Mouse (Mus musculus): ENCODE measurements around the gene Mex3d. TPM values are rescaled to one million over a fixed set of nuclear protein-coding genes. Genes with fewer than 3 reads are reported as not detected.
"Not testable (repeated sequence)": the region's sequence is repeated elsewhere in the genome, so short reads cannot be mapped to it uniquely, and the experiment has no call there.

The Mex3d gene
- polyA plus RNA-seq, 1 experiment: 13.4 TPM

DNA sequence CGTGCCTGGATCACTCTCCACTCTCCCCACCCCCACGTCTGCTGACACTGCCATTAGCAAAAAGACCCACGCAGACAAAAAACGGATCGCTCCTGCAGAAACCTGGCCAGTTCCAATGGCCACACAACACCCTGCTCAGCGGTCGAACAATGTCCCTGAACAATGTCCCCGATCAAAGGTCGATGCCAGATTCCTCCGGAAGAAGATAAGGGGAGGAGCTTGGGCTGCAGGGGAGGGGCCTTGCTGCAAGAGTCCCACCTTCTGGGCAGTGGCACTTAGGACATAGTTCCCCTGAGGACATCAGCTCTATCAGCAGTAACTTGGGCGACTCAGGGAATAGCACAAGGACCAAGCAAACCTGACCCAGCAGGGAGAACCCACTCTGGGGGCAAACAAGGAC lies 35.6 kb downstream of the Mex3d start:
- TF ChIP-seq CTCF (IDR thresholded peaks at IDR 0.05; ENCODE audit: extremely low read depth, insufficient read depth, insufficient read length, insufficient replicate concordance) (no peak), POLR2A (IDR thresholded peaks at IDR 0.05; ENCODE audit: low read depth, low read length) (no peak)
- no peak overlapping the region for H3K27ac ChIP-seq (ENCODE audit: insufficient read depth, low read length)
- H3K4me1 ChIP-seq (ENCODE audit: control insufficient read depth, insufficient read depth, insufficient read length): peaks cover 6% of the 10 kb centered on the region; the same call in 1 of the 2 replicates
- WGBS: 39% methylated on average over 11 of the region's 11 CpGs
- no peak for DNase-seq (ENCODE audit: low read depth in 1 of 2, low spot score in 2 of 2)
- H3K27me3 ChIP-seq (ENCODE audit: control insufficient read depth, insufficient read depth, low read length): peaks cover 23% of the 10 kb centered on the region
- no peak overlapping the region for H3K4me3 ChIP-seq (ENCODE audit: extremely low read depth, insufficient read depth, insufficient read length)
- no peaks in the 10 kb centered on the region for H3K36me3 ChIP-seq (ENCODE audit: control insufficient read depth, insufficient read depth, low read length)

DNA sequence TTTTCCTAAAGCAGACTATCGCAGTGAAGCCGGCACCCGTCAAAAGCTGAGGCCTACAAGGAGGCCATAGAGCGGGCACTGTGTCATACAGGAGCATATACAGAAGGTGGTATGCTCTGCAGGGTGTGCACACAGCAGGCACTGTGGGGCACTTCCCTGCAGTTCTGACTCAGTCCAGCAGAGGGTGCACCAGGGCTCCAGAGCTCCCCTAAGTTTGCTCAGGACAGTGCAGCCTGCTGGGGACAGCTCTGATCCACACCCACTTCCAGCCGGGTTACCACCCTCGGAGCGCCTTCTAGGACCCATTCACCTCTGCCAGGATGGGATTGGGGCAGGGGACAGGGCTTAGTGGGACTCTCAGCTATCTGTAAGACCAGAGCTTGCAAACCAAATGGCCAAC lies 37.2 kb downstream of the Mex3d start:
- 2% methylated on average over 7 of the region's 7 CpGs for WGBS
- no peak for TF ChIP-seq POLR2A (IDR thresholded peaks at IDR 0.05; ENCODE audit: low read depth, low read length)
- TF ChIP-seq CTCF (IDR thresholded peaks at IDR 0.05; ENCODE audit: extremely low read depth, insufficient read depth, insufficient read length, insufficient replicate concordance): peak; percentile 95
- Histone ChIP-seq H3K4me3 (ENCODE audit: extremely low read depth, insufficient read depth, insufficient read length) (no peak overlapping the region), H3K4me1 (ENCODE audit: control insufficient read depth, insufficient read depth, insufficient read length) (peaks cover 6% of the 10 kb centered on the region), H3K27ac (ENCODE audit: insufficient read depth, low read length) (no peak overlapping the region), H3K36me3 (ENCODE audit: control insufficient read depth, insufficient read depth, low read length) (no peaks in the 10 kb centered on the region), H3K27me3 (ENCODE audit: control insufficient read depth, insufficient read depth, low read length) (peaks cover 19% of the 10 kb centered on the region)
- peak; percentile 52 to 80 for DNase-seq (ENCODE audit: low read depth in 1 of 2, low spot score in 2 of 2)

DNA sequence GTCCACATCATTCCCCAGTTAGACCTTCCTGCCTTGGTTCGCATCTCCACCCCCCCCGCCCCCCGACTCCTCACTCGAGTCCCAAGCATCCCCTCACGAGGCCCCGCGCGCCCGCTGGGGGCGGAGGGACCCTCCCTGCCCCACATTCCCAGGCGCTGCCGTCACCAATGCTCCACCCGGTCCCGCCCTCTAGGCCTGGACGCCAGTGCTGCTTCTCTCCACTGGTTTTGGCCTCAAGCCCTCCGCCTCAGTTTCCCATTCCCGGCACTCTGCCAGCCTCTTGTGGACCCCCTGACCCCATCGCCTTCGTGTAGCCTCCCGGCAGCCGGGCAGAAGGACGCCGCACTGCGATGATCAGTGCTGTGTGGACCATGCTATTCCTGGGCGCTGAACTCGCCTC lies 38.5 kb downstream of the Mex3d start:
- no peak for DNase-seq (ENCODE audit: low read depth in 1 of 2, low spot score in 2 of 2)
- H3K27me3 ChIP-seq (ENCODE audit: control insufficient read depth, insufficient read depth, low read length): peaks cover 25% of the 10 kb centered on the region
- no peaks in the 10 kb centered on the region for H3K36me3 ChIP-seq (ENCODE audit: control insufficient read depth, insufficient read depth, low read length)
- no peak overlapping the region for H3K27ac ChIP-seq (ENCODE audit: insufficient read depth, low read length)
- TF ChIP-seq POLR2A (IDR thresholded peaks at IDR 0.05; ENCODE audit: low read depth, low read length) (no peak), CTCF (IDR thresholded peaks at IDR 0.05; ENCODE audit: extremely low read depth, insufficient read depth, insufficient read length, insufficient replicate concordance) (no peak)
- H3K4me1 ChIP-seq (ENCODE audit: control insufficient read depth, insufficient read depth, insufficient read length): peaks cover 6% of the 10 kb centered on the region
- H3K4me3 ChIP-seq (ENCODE audit: extremely low read depth, insufficient read depth, insufficient read length): no peak overlapping the region
- 42% methylated on average over 26 of the region's 26 CpGs for WGBS

DNA sequence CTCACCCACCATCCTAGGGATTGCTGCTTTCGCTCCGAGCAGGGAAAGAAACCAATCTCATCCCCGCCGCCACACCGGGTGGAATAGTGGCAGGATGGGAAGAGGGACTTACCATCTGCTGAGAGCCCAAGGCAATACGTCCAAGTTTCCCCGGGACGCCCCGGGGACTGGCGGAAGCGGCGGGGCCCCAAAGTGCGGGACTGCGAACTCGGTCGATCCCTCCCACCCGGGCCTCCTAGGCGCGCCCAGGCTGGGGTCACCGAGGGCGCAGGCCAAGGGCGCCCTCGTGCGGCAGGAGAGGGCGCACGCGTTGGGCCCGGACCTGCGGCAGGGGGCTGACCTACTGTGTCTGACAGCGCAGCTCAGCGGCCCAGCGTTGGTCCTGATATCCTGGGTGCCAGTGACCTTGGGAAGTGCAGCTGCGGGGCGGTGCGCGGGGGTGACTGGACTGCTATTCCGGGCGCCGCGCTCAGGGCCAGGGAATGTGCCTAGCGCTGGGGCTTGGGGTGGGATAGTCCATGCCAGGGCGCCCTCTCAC lies 39.1 kb downstream of the Mex3d start, which contains the start of gene Adamtsl5:
Gene Adamtsl5, minus strand, starts transcription at position 169 of the 538 bp plus-strand sequence.
- peaks cover 11% of the 10 kb centered on the region for H3K4me1 ChIP-seq (ENCODE audit: control insufficient read depth, insufficient read depth, insufficient read length)
- no peaks in the 10 kb centered on the region for H3K36me3 ChIP-seq (ENCODE audit: control insufficient read depth, insufficient read depth, low read length)
- WGBS: 4% methylated on average over 40 of the region's 42 CpGs
- TF ChIP-seq CTCF (IDR thresholded peaks at IDR 0.05; ENCODE audit: extremely low read depth, insufficient read depth, insufficient read length, insufficient replicate concordance): peak; percentile 90
- TF ChIP-seq POLR2A (IDR thresholded peaks at IDR 0.05; ENCODE audit: low read depth, low read length): no peak
- no peak within 1 kb of the TSS; the same call in 1 of the 2 replicates for H3K27ac ChIP-seq (ENCODE audit: insufficient read depth, low read length)
- DNase-seq (ENCODE audit: low read depth in 1 of 2, low spot score in 2 of 2): peak in 1 of 2 experiments; percentile 51
- peaks cover 25% of the 10 kb centered on the region for H3K27me3 ChIP-seq (ENCODE audit: control insufficient read depth, insufficient read depth, low read length)
- H3K4me3 ChIP-seq (ENCODE audit: extremely low read depth, insufficient read depth, insufficient read length): peak within 1 kb of the TSS; percentile 39

- no peak for DNase-seq (ENCODE audit: low read depth in 1 of 2, low spot score in 2 of 2)
- Histone ChIP-seq H3K27ac (ENCODE audit: insufficient read depth, low read length) (no peak overlapping the region), H3K27me3 (ENCODE audit: control insufficient read depth, insufficient read depth, low read length) (peaks cover 27% of the 10 kb centered on the region), H3K4me3 (ENCODE audit: extremely low read depth, insufficient read depth, insufficient read length) (no peak overlapping the region; the same call in 1 of the 2 replicates), H3K4me1 (ENCODE audit: control insufficient read depth, insufficient read depth, insufficient read length) (peaks cover 15% of the 10 kb centered on the region), H3K36me3 (ENCODE audit: control insufficient read depth, insufficient read depth, low read length) (no peaks in the 10 kb centered on the region)
- no peak for TF ChIP-seq POLR2A (IDR thresholded peaks at IDR 0.05; ENCODE audit: low read depth, low read length)
- TF ChIP-seq CTCF (IDR thresholded peaks at IDR 0.05; ENCODE audit: extremely low read depth, insufficient read depth, insufficient read length, insufficient replicate concordance): no peak
- 13% methylated on average over 17 of the region's 17 CpGs for WGBS
Observed at GRCm38 (mm10) chr10:80347514-80347967, 39.9 kb downstream of the Mex3d start.

GRCm38 (mm10) chr10:80345929-80346328 lies 41.5 kb downstream of the Mex3d start:
- Histone ChIP-seq H3K4me1 (ENCODE audit: control insufficient read depth, insufficient read depth, insufficient read length) (peaks cover 28% of the 10 kb centered on the region), H3K27me3 (ENCODE audit: control insufficient read depth, insufficient read depth, low read length) (peaks cover 38% of the 10 kb centered on the region)
- WGBS: 93% methylated on average over 6 of the region's 6 CpGs
- not testable (repeated sequence) for DNase-seq (ENCODE audit: low read depth in 1 of 2, low spot score in 2 of 2); H3K4me3 ChIP-seq (ENCODE audit: extremely low read depth, insufficient read depth, insufficient read length); H3K36me3 ChIP-seq (ENCODE audit: control insufficient read depth, insufficient read depth, low read length); H3K27ac ChIP-seq (ENCODE audit: insufficient read depth, low read length)

DNA sequence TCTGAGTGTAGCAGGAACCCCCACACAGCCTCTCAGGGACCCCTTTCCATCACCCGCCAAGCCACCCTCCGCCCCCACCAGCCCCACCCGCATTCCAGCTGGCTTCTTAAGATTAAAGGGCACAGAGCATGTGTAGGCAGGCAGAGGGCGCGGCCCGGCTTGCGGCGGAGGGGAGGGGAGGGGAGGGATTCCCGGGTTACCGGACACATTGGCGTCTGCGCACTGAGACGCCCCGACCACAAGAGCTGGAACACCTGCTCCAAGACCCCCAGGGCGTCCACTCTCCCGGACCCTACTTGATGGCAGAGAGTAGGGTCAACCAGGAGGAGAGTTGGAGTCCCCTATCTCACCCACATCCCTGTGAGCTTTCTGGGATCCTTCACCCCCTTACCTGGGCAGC lies 42.3 kb downstream of the Mex3d start:
- H3K36me3 ChIP-seq (ENCODE audit: control insufficient read depth, insufficient read depth, low read length): no peaks in the 10 kb centered on the region
- DNase-seq (ENCODE audit: low read depth in 1 of 2, low spot score in 2 of 2): no peak
- H3K27ac ChIP-seq (ENCODE audit: insufficient read depth, low read length): peak overlapping the region; percentile 45; the same call in 1 of the 2 replicates
- peaks cover 38% of the 10 kb centered on the region for H3K27me3 ChIP-seq (ENCODE audit: control insufficient read depth, insufficient read depth, low read length)
- WGBS: under 1% methylated on average over 16 of the region's 16 CpGs
- no peak overlapping the region for H3K4me3 ChIP-seq (ENCODE audit: extremely low read depth, insufficient read depth, insufficient read length)
- TF ChIP-seq POLR2A (IDR thresholded peaks at IDR 0.05; ENCODE audit: low read depth, low read length) (no peak), CTCF (IDR thresholded peaks at IDR 0.05; ENCODE audit: extremely low read depth, insufficient read depth, insufficient read length, insufficient replicate concordance) (no peak)
- H3K4me1 ChIP-seq (ENCODE audit: control insufficient read depth, insufficient read depth, insufficient read length): peaks cover 31% of the 10 kb centered on the region
